Mouse (Mus musculus) lung, embryonic 15.5 days (tissue): ENCODE measurements around the gene Gm28374. TPM values are rescaled to one million over a fixed set of nuclear protein-coding genes. Genes with fewer than 3 reads are reported as not detected.
"Not testable (repeated sequence)": the region's sequence is repeated elsewhere in the genome, so short reads cannot be mapped to it uniquely, and the experiment has no call there.

Experiments
- ATAC-seq: fragments of 200-750 bp; cut with Nextera tagmentation; 2 replicates; pipeline ENCODE4 v1.8.0; 2017; ENCODE audit warnings: moderate number of reproducible peaks, borderline replicate concordance; ENCODE audit not compliant: low FRiP score, low TSS enrichment; ENCODE audit errors: extremely low read depth
- H3K27ac ChIP-seq: fragments of 300-500 bp; sonication (generic); 2 replicates; pipeline ENCODE4 v1.5.1; 2015; ENCODE audit warnings: moderate library complexity, mild to moderate bottlenecking, inconsistent platforms
- H3K27me3 ChIP-seq: fragments of 300-500 bp; sonication (generic); 2 replicates; pipeline ENCODE4 v1.6.1; 2015; ENCODE audit warnings: inconsistent platforms
- H3K36me3 ChIP-seq: fragments of 300-500 bp; sonication (generic); 2 replicates; pipeline ENCODE4 v1.6.1; 2015; ENCODE audit warnings: inconsistent platforms
- H3K4me1 ChIP-seq: fragments of 300-500 bp; sonication (generic); 2 replicates; pipeline ENCODE4 v1.6.1; 2015; ENCODE audit warnings: inconsistent platforms
- H3K4me2 ChIP-seq: fragments of 300-500 bp; sonication (generic); 2 replicates; pipeline ENCODE4 v1.6.1; 2015; ENCODE audit warnings: inconsistent platforms, mild to moderate bottlenecking, moderate library complexity
- H3K4me3 ChIP-seq: fragments of 300-500 bp; sonication (generic); 2 replicates; pipeline ENCODE4 v1.5.1; 2015; ENCODE audit warnings: mild to moderate bottlenecking, inconsistent platforms
- H3K9ac ChIP-seq: fragments of 300-500 bp; sonication (generic); 2 replicates; pipeline ENCODE4 v1.6.1; 2015; ENCODE audit warnings: inconsistent platforms
- H3K9me3 ChIP-seq: fragments of 300-500 bp; sonication (generic); 2 replicates; pipeline ENCODE4 v1.6.1; 2016; ENCODE audit warnings: inconsistent platforms
- WGBS: fragments of 180-500 bp; shearing (Covaris S2); methylation state at CpG from one replicate; pipeline ENCODE4 v1.1.7; 2015; 5-methylcytosine and 5-hydroxymethylcytosine counted together
- polyA plus RNA-seq: library from polyadenylated mRNA; unstranded; fragments of >200 nt; fragmentation: Nextera tagmentation; extraction: Ambion mirVana; gene quantifications from 2 replicates; pipeline ENCODE4 v1.2.1, GENCODE M21; 2015

Gm28374 gene
- 1.1 and 1.5 TPM in 2 replicates for polyA plus RNA-seq

GRCm38 (mm10) chr19:6082156-6082555 lies at the start of gene Gm28374:
Gm28374 (minus strand) TSS chr19:6082256.
- Histone ChIP-seq H3K4me3 (no peak within 1 kb of the TSS), H3K27ac (no peak within 1 kb of the TSS), H3K4me2 (no peak within 1 kb of the TSS), H3K36me3 (peaks cover 38% of the 10 kb centered on the region), H3K4me1 (peaks cover 31% of the 10 kb centered on the region), H3K27me3 (no peaks in the 10 kb centered on the region), H3K9ac (no peak within 1 kb of the TSS), H3K9me3 (no peaks in the 10 kb centered on the region)
- no peak for ATAC-seq
- 79% methylated on average over 9 of the region's 9 CpGs for WGBS

GRCm38 (mm10) chr19:6130414-6131128 lies 48.5 kb upstream of the Gm28374 start:
- not testable (repeated sequence) for H3K4me3 ChIP-seq, H3K4me2 ChIP-seq, H3K27me3 ChIP-seq, H3K9me3 ChIP-seq, H3K27ac ChIP-seq, H3K9ac ChIP-seq, H3K4me1 ChIP-seq, ATAC-seq
- peaks cover 11% of the 10 kb centered on the region; the same call in 1 of the 2 replicates for H3K36me3 ChIP-seq
- 75% methylated on average over 7 of the region's 7 CpGs for WGBS

- Histone ChIP-seq H3K9me3 (no peaks in the 10 kb centered on the region), H3K27ac (peak within 1 kb of the TSS; percentile 89), H3K4me3 (peak within 1 kb of the TSS; percentile 51), H3K9ac (peak within 1 kb of the TSS; percentile 65), H3K27me3 (no peaks in the 10 kb centered on the region), H3K36me3 (no peaks in the 10 kb centered on the region), H3K4me1 (peaks cover 5% of the 10 kb centered on the region; the same call in 1 of the 2 replicates), H3K4me2 (peak within 1 kb of the TSS; percentile 59)
- ATAC-seq = peak; percentile 94
- WGBS = under 1% methylated on average over 32 of the region's 32 CpGs
Measured at GRCm38 (mm10) chr19:6127760-6128341, 45.8 kb upstream of the Gm28374 start, which contains the start of gene Snx15. Snx15 (minus strand) TSS chr19:6128304.

- Histone ChIP-seq H3K9me3 (no peaks in the 10 kb centered on the region), H3K27ac (peak overlapping the region; percentile 89; the same call in 1 of the 2 replicates), H3K27me3 (no peaks in the 10 kb centered on the region), H3K4me3 (peak overlapping the region; percentile 51), H3K4me1 (peaks cover 5% of the 10 kb centered on the region; the same call in 1 of the 2 replicates), H3K36me3 (no peaks in the 10 kb centered on the region), H3K9ac (peak overlapping the region; percentile 65; the same call in 1 of the 2 replicates), H3K4me2 (peak overlapping the region; percentile 59)
- no peak for ATAC-seq
- 66% methylated on average over 10 of the region's 10 CpGs for WGBS
Measured at GRCm38 (mm10) chr19:6126789-6127580, 44.9 kb upstream of the Gm28374 start.

GRCm38 (mm10) chr19:6126289-6126688 lies 44.2 kb upstream of the Gm28374 start:
- WGBS = 25% methylated on average over 4 of the region's 4 CpGs
- Histone ChIP-seq H3K4me2 (no peak overlapping the region), H3K36me3 (no peaks in the 10 kb centered on the region)

GRCm38 (mm10) chr19:6124898-6125297 lies 42.8 kb upstream of the Gm28374 start:
- H3K4me3 ChIP-seq = no peak overlapping the region
- no peak overlapping the region for H3K4me2 ChIP-seq
- H3K36me3 ChIP-seq = no peaks in the 10 kb centered on the region
- no peak for ATAC-seq
- peaks cover 5% of the 10 kb centered on the region; the same call in 1 of the 2 replicates for H3K4me1 ChIP-seq
- no peaks in the 10 kb centered on the region for H3K9me3 ChIP-seq
- H3K9ac ChIP-seq = no peak overlapping the region
- no peaks in the 10 kb centered on the region for H3K27me3 ChIP-seq
- WGBS = 64% methylated on average over 2 of the region's 2 CpGs
- H3K27ac ChIP-seq = no peak overlapping the region

More at GRCm38 (mm10) chr19:6126289-6126688, 44.2 kb upstream of the Gm28374 start:
- no peak for ATAC-seq
- H3K4me1 ChIP-seq = peaks cover 5% of the 10 kb centered on the region; the same call in 1 of the 2 replicates
- H3K27me3 ChIP-seq = no peaks in the 10 kb centered on the region
- no peaks in the 10 kb centered on the region for H3K9me3 ChIP-seq
- no peak overlapping the region for H3K4me3 ChIP-seq
- H3K9ac ChIP-seq = no peak overlapping the region
- H3K27ac ChIP-seq = no peak overlapping the region

- WGBS = 71% methylated on average over 8 of the region's 8 CpGs
- ATAC-seq = no peak
- no peaks in the 10 kb centered on the region for H3K27me3 ChIP-seq
- H3K4me2 ChIP-seq = no peak overlapping the region
- H3K27ac ChIP-seq = no peak overlapping the region
- no peak overlapping the region for H3K4me3 ChIP-seq
- H3K4me1 ChIP-seq = peaks cover 13% of the 10 kb centered on the region
- H3K9ac ChIP-seq = no peak overlapping the region
- H3K36me3 ChIP-seq = no peaks in the 10 kb centered on the region
- H3K9me3 ChIP-seq = no peaks in the 10 kb centered on the region
Measured at GRCm38 (mm10) chr19:6123330-6123729, 41.3 kb upstream of the Gm28374 start.

GRCm38 (mm10) chr19:6121761-6122160 lies 39.7 kb upstream of the Gm28374 start:
- no peak for ATAC-seq
- Histone ChIP-seq H3K9ac (no peak overlapping the region), H3K36me3 (no peaks in the 10 kb centered on the region), H3K27me3 (no peaks in the 10 kb centered on the region), H3K27ac (no peak overlapping the region), H3K4me2 (no peak overlapping the region), H3K4me1 (peaks cover 16% of the 10 kb centered on the region), H3K9me3 (no peaks in the 10 kb centered on the region), H3K4me3 (no peak overlapping the region)
- 28% methylated on average over 19 of the region's 19 CpGs for WGBS

- 1% methylated on average over 8 of the region's 8 CpGs for WGBS
- H3K36me3 ChIP-seq = peaks cover 25% of the 10 kb centered on the region
- H3K9ac ChIP-seq = peak overlapping the region; percentile 81
- H3K4me3 ChIP-seq = peak overlapping the region; percentile 70
- peaks cover 22% of the 10 kb centered on the region for H3K4me1 ChIP-seq
- no peaks in the 10 kb centered on the region for H3K27me3 ChIP-seq
- H3K9me3 ChIP-seq = no peaks in the 10 kb centered on the region
- peak; percentile 35 for ATAC-seq
- peak overlapping the region; percentile 85 for H3K4me2 ChIP-seq
- H3K27ac ChIP-seq = peak overlapping the region; percentile 99
Measured at GRCm38 (mm10) chr19:6118677-6119185, 36.7 kb upstream of the Gm28374 start.

GRCm38 (mm10) chr19:6117986-6118676 lies 36.1 kb upstream of the Gm28374 start, which contains the start of gene Sac3d1:
Sac3d1 (minus strand) TSS chr19:6118650.
- Histone ChIP-seq H3K9ac (peak within 1 kb of the TSS; percentile 81), H3K4me3 (peak within 1 kb of the TSS; percentile 70), H3K36me3 (peaks cover 25% of the 10 kb centered on the region), H3K4me1 (peaks cover 22% of the 10 kb centered on the region), H3K27me3 (no peaks in the 10 kb centered on the region), H3K9me3 (no peaks in the 10 kb centered on the region), H3K4me2 (peak within 1 kb of the TSS; percentile 85), H3K27ac (peak within 1 kb of the TSS; percentile 99)
- peak; percentile 87 for ATAC-seq
- WGBS = under 1% methylated on average over 76 of the region's 77 CpGs
